Mouse (Mus musculus) heart, adult 18-20 months (tissue): ENCODE data around the gene Rxylt1. TPM values are rescaled to one million over a fixed set of nuclear protein-coding genes. Genes with fewer than 3 reads are reported as not detected.

Experiments used
- DNase-seq, 2 experiments: peaks; one replicate each; pipeline ENCODE4 v3.0.0; 2021 to 2022; ENCODE audit warnings: mixed read lengths in 1 of 2
- total RNA-seq, 2 experiments: library from RNA; stranded (reverse); gene quantifications; 2 replicates each; pipeline ENCODE4 v1.2.3; 2021

The Rxylt1 gene
- total RNA-seq, 2 experiments from 2014 or later, result 37.9 to 38.0 TPM

DNA sequence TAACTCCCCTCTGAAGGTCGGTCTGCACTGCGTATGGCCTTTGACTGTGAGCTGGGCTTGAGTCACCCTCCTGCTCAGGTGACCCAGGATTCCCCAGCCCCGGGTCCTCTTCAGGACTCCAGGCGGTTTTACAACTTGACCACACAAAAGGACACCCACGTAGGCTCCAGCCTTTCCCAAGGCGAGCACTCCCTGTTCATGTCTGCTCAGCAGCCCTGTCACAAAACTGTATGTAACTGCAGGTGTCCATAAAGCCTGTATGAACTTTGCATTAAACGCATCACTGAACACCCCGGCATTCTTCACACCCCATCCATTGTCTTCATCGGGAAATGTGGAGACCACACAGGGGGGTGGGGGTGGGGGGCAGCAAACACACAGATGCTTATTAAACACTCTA lies 51.2 kb downstream of the Rxylt1 start:
- DNase-seq, result no peak

GRCm38 (mm10) chr10:122044926-122045325 lies 52.2 kb downstream of the Rxylt1 start:
- DNase-seq, result no peak

DNA sequence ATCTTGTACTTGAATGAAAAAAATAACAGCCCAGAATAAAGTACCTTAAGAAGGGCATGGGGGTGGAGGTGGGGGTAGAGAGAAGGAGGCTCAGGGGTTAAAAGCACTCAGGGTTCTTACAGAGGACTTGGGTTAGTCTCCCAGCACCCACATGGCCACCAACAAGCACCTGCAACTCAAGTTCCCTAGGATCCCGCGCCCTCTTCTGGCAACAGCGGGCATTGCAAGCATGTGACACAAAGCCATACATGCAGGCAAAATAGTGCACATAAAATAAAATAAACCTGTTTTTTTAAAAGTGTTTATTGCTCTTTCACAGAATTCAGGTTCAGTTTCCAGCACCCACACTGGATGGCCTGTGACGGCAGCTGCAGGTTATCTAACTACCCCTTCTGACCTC lies 56.8 kb downstream of the Rxylt1 start:
- no peak for DNase-seq

DNA sequence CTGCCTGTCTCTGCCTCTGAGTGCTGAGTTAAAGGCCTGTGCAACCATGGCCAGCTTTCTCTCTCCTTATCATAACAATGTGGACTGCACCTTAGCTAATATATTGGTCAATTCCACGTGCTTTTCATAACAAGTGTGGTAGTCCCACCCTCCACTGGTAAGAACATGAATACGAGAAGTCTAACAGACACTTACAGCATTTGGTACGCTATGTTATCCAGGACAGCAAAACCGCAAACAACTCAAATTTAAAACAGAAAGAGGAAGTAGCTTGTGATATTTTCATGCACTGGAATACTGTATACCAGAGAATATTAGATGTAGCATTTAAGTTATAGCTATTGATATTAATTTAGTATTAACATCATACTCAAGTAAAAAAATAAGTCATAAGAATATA lies 57.6 kb downstream of the Rxylt1 start:
- DNase-seq, result no peak

- no peak for DNase-seq
Observed at GRCm38 (mm10) chr10:122038554-122038953, 58.6 kb downstream of the Rxylt1 start.

DNA sequence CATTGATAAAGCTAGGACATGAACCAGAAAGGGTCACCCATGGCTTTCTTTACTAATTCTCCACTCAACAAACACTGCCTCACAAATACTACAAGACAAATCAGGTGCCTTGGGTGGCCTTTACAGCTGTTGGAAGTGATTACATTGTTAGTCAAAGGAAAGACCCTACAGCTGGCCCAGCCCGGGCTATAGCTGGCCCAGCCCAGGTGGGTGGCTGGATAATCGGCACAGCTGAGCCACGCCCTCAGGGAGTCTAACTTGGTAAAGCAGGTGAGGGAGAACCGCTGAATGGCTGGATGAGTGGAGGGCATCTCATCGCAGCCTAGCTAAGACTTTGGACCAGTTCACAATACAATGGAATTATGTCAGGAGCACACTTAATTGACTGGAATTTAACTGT lies 63.9 kb downstream of the Rxylt1 start:
- DNase-seq, result no peak

GRCm38 (mm10) chr10:122030420-122030819 lies 66.8 kb downstream of the Rxylt1 start:
- no peak for DNase-seq

DNA sequence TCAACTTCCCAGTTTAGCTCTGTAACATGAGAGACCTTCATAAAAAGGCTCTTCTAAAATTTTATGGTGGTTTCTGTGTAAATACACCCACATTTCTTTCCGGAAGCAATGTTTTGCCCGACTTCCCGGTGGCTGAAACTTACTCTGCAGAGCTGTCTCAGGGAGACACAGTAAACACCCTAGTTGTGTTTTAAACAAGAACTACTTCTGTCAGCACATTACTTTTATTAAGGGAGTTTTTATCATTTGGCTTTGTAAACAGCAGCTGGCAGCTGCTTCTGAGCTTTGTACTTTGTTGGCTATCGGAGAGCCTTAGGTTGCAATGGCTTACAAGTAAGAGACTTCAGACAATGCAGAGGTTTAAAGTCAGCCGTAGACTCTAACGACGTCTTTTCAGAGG lies 67.4 kb downstream of the Rxylt1 start:
- DNase-seq, result no peak

Other genes with a start within 250 kb of the Rxylt1 start
- gene Srgap1, start 50.1 kb downstream of the Rxylt1 start, total RNA-seq, result 1 to 10 TPM; 1.6 TPM